ENCODE assay signal across 12 mouse cellular contexts in the genomic region with DNA sequence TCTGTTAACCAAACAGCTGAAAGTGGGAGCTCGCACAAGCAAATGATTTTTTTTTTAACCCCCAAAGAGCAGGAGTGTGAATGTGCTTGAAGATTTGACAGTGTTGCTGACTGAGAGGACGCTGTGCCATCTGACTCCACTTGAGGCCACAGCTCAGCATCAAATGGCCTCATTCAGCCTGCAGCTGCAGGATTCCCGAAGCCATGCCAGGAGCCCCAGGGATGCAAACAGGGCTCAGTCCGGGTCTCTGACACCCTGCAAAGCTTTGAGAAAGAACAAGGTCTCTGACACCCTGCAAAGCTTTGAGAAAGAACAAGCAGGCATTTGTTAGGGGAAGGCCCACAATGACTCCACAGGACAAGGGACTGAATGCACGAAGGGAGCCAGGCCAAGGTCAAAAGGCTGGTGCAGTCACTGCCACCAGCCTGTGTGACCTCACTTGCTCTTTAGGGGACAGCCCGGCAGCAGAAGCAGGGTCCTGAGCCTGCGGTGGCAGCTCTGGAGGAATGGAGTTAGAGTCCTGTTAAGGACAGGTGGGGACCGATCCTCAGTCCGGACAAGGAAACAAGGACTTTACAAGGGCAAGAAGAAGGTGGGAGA.
A peak's percentile ranks its signal among the peaks of the same experiment; 100 is the strongest.
DNase-seq lines count a peak whose midpoint lies in the region; ATAC-seq and TF ChIP-seq lines count a peak whose summit lies in the region.
"Had no signal": no experiment of that assay in that cellular context is flagged by ENCODE, and none has a peak within 500 bp of the region (broad histone marks: within the 10 kb centered on the region; RNA-seq: fewer than 3 reads in every experiment).

No protein-coding gene starts in this region.

- no peak overlapping the region for H3K4me3 ChIP-seq in hindbrain, embryonic 16.5 days (ENCODE audit: low read length)
- H3K4me3 ChIP-seq in hindbrain, embryonic 14.5 days (replicated peaks; ENCODE audit: low read length) = no peak overlapping the region
- no peak overlapping the region for H3K4me3 ChIP-seq in left cerebral cortex, adult 2 months
- H3K4me3 ChIP-seq: erythroblast, embryonic 14.5 days; intestine, embryonic 15.5 days; megakaryocyte, embryonic 14.5 days had no signal

- DNase-seq in hindbrain, embryonic 14.5 days (ENCODE audit: low spot score) = no peak
- DNase-seq in brain, embryonic 14.5 days (ENCODE audit: low read depth) = peak; percentile 70
- peak; percentile 39 for DNase-seq in cerebellum, adult 9-10 months
- DNase-seq in left cerebral cortex, adult 2 months (ENCODE audit: extremely low spot score in 1 of 2, low spot score in 2 of 2) = peak in 1 of 2 experiments; percentile 33
- no peak for DNase-seq in spleen, postnatal 4 days (ENCODE audit: low spot score in 2 of 2)
- DNase-seq in thymus, postnatal 0 days (ENCODE audit: low spot score) = no peak
- no peak for DNase-seq in T-cell, adult 2 months (ENCODE audit: low spot score)

- H3K36me3 ChIP-seq in hindbrain, embryonic 16.5 days (ENCODE audit: control insufficient read depth, insufficient read depth, low read length) = no peaks in the 10 kb centered on the region
- no peaks in the 10 kb centered on the region for H3K36me3 ChIP-seq in hindbrain, embryonic 14.5 days (replicated peaks; ENCODE audit: control insufficient read depth, insufficient read depth)
- H3K36me3 ChIP-seq: intestine, embryonic 15.5 days had no signal

- intact Hi-C loops in left cerebral cortex, adult 2 months (cut with DNase I) = no loop called here

- H3K4me2 ChIP-seq in hindbrain, embryonic 16.5 days (ENCODE audit: low read length) = no peak overlapping the region
- H3K4me2 ChIP-seq in hindbrain, embryonic 14.5 days (replicated peaks) = no peak overlapping the region
- H3K4me2 ChIP-seq: heart, embryonic 11.5 days; intestine, embryonic 15.5 days had no signal

- no peaks in the 10 kb centered on the region for H3K4me1 ChIP-seq in hindbrain, embryonic 16.5 days (ENCODE audit: control insufficient read depth, insufficient read depth, low read depth, low read length)
- no peaks in the 10 kb centered on the region; the same call in 1 of the 2 replicates for H3K4me1 ChIP-seq in hindbrain, embryonic 14.5 days (replicated peaks; ENCODE audit: control insufficient read depth, insufficient read depth, low read length)
- H3K4me1 ChIP-seq: intestine, embryonic 15.5 days; megakaryocyte, embryonic 14.5 days had no signal

- no peak overlapping the region for H3K27ac ChIP-seq in hindbrain, embryonic 16.5 days (ENCODE audit: low read depth, low read length)
- H3K27ac ChIP-seq in hindbrain, embryonic 14.5 days = no peak overlapping the region
- peak overlapping the region; percentile 71; the same call in 1 of the 2 replicates for H3K27ac ChIP-seq in left cerebral cortex, adult 2 months
- H3K27ac ChIP-seq: intestine, embryonic 15.5 days had no signal

- H3K9ac ChIP-seq in hindbrain, embryonic 16.5 days (ENCODE audit: low read depth, low read length) = no peak overlapping the region
- no peak overlapping the region for H3K9ac ChIP-seq in hindbrain, embryonic 14.5 days
- H3K9ac ChIP-seq: intestine, embryonic 15.5 days had no signal

- ATAC-seq in hindbrain, embryonic 16.5 days = peak; percentile 78
- no peak; the same call in 1 of the 2 replicates for ATAC-seq in hindbrain, embryonic 14.5 days (ENCODE audit: low FRiP score)
- ATAC-seq: intestine, embryonic 15.5 days had no signal

- 28% methylated on average over 9 of the region's 9 CpGs for WGBS in hindbrain, embryonic 16.5 days
- 29% methylated on average over 9 of the region's 9 CpGs for WGBS in hindbrain, embryonic 14.5 days

- no peaks in the 10 kb centered on the region for H3K9me3 ChIP-seq in hindbrain, embryonic 16.5 days (ENCODE audit: control insufficient read depth, low read length)
- no peaks in the 10 kb centered on the region for H3K9me3 ChIP-seq in hindbrain, embryonic 14.5 days (ENCODE audit: control insufficient read depth, low read length)
- H3K9me3 ChIP-seq: intestine, embryonic 15.5 days had no signal

- no peak for TF ChIP-seq POLR2A in brain, embryonic 14.5 days (IDR thresholded peaks at IDR 0.05; ENCODE audit: borderline replicate concordance, extremely low read depth, insufficient read depth, insufficient read length, poor library complexity, severe bottlenecking)

- TF ChIP-seq CTCF in brain, embryonic 14.5 days (IDR thresholded peaks at IDR 0.05; ENCODE audit: borderline replicate concordance, extremely low read depth, insufficient read depth, insufficient read length) = no peak
- TF ChIP-seq CTCF in left cerebral cortex, adult 2 months (IDR thresholded peaks at IDR 0.05) = no peak

- no peaks in the 10 kb centered on the region for H3K27me3 ChIP-seq in hindbrain, embryonic 16.5 days (replicated peaks; ENCODE audit: control insufficient read depth, insufficient read depth, low read length)
- H3K27me3 ChIP-seq in hindbrain, embryonic 14.5 days (ENCODE audit: control insufficient read depth, insufficient read depth, low read length) = no peaks in the 10 kb centered on the region
- H3K27me3 ChIP-seq: intestine, embryonic 15.5 days; megakaryocyte, embryonic 14.5 days had no signal

Comparison
In these comparisons a context has a peak if more than half of its experiments do, and no peak if none do; other contexts are left out.
1. DNase-seq: peak in brain, embryonic 14.5 days (single experiment) and cerebellum, adult 9-10 months (single experiment); none in hindbrain, embryonic 14.5 days (single experiment), spleen, postnatal 4 days (0 of 2), thymus, postnatal 0 days (single experiment) and T-cell, adult 2 months (single experiment).